Mouse (Mus musculus) ES-E14 (cell line): ENCODE measurements around the gene Fibp. TPM values are rescaled to one million over a fixed set of nuclear protein-coding genes. Genes with fewer than 3 reads are reported as not detected.
A peak's percentile ranks its signal among the peaks of the same experiment; 100 is the strongest.

Experiments
- DNase-seq: peaks from one replicate; pipeline ENCODE4 v3.0.0-alpha.2; 2013; ENCODE audit warnings: low read depth, low spot score
- H3K27ac ChIP-seq: 2 replicates; pipeline ENCODE4 v1.5.1; 2012; ENCODE audit warnings: low read depth, mild to moderate bottlenecking, low read length, moderate library complexity, mixed read lengths; ENCODE audit not compliant: poor library complexity, insufficient read depth, severe bottlenecking
- H3K36me3 ChIP-seq: 2 replicates; pipeline ENCODE4 v1.6.1; 2012; ENCODE audit warnings: mild to moderate bottlenecking, low read length, moderate library complexity, mixed read lengths; ENCODE audit not compliant: control insufficient read depth, poor library complexity, insufficient read depth, severe bottlenecking
- H3K4me1 ChIP-seq, 2 experiments: fragments of 150-350 bp in 1 of 2; sonication (generic) in 1 of 2; 2 replicates each; pipeline ENCODE4 v1.6.1; 2012; ENCODE audit warnings: low read length in 2 of 2, mild to moderate bottlenecking in 1 of 2, mixed read lengths in 1 of 2; ENCODE audit not compliant: control insufficient read depth in 2 of 2, insufficient read depth in 2 of 2, poor library complexity in 1 of 2
- H3K4me3 ChIP-seq, 2 experiments: fragments of 150-350 bp in 1 of 2; sonication (generic) in 1 of 2; 2 replicates each; pipeline ENCODE4 v1.5.1; 2012; ENCODE audit warnings: low read length in 2 of 2, low read depth in 1 of 2, mild to moderate bottlenecking in 1 of 2, mixed read lengths in 1 of 2; ENCODE audit not compliant: insufficient read depth in 1 of 2, poor library complexity in 1 of 2, severe bottlenecking in 1 of 2
- H3K9ac ChIP-seq: 2 replicates; pipeline ENCODE4 v1.6.1; 2012; ENCODE audit warnings: low read depth, mild to moderate bottlenecking, low read length, mixed read lengths; ENCODE audit not compliant: poor library complexity, insufficient read depth, severe bottlenecking
- H3K9me3 ChIP-seq: fragments of 150-350 bp; sonication (generic); 2 replicates; pipeline ENCODE4 v1.6.1; 2012; ENCODE audit warnings: low read depth, mild to moderate bottlenecking, low read length; ENCODE audit not compliant: control insufficient read depth, insufficient read depth
- CHD2 ChIP-seq: IDR thresholded peaks from 2 replicates; pipeline ENCODE4 v1.6.1; 2014; ENCODE audit warnings: mild to moderate bottlenecking, low read depth, low read length, inconsistent platforms
- HCFC1 ChIP-seq: IDR thresholded peaks from 2 replicates; pipeline ENCODE4 v1.6.1; 2012; ENCODE audit warnings: low read length, inconsistent platforms, borderline replicate concordance; ENCODE audit not compliant: insufficient read depth
- MAFK ChIP-seq: IDR thresholded peaks from 2 replicates; pipeline ENCODE4 v1.6.1; 2014; ENCODE audit warnings: mild to moderate bottlenecking, low read depth, low read length, inconsistent platforms; ENCODE audit not compliant: insufficient read depth
- ZC3H11A ChIP-seq: IDR thresholded peaks from 2 replicates; pipeline ENCODE4 v1.6.1; 2012; ENCODE audit warnings: low read depth, mild to moderate bottlenecking, inconsistent platforms, low read length, borderline replicate concordance
- ZNF384 ChIP-seq: IDR thresholded peaks from 2 replicates; pipeline ENCODE4 v1.6.1; 2012; ENCODE audit warnings: low read depth, low read length, inconsistent platforms
- in situ Hi-C, 2 experiments: fragments of 600-800 bp; cut with MboI; formaldehyde crosslinking; loops; one replicate each; pipeline ENCODE4 v1.15.1; 2025; ENCODE audit warnings: low sequenced_read_pairs in 2 of 2, inconsistent platforms in 1 of 2; ENCODE audit not compliant: unreplicated experiment in 2 of 2
- total RNA-seq: library from RNA; depleted of rRNA; stranded (reverse); fragments of 300-350 nt; gene quantifications from 2 replicates; pipeline ENCODE4 v1.2.3, GENCODE M21; 2012

Gene Fibp
- total RNA-seq, 1 experiment, result 52.4 TPM

GRCm38 (mm10) chr19:5456241-5456921 lies 4.0 kb upstream of the Fibp start:
- Histone ChIP-seq H3K4me1 (peaks cover 2 to 9% of the 10 kb centered on the region in 2 experiments; a peak in 3 of 4 replicates), H3K9ac (peak overlapping the region; percentile 81), H3K36me3 (0 out of 2 replicates have a peak, but pooled peaks cover 5% of the 10 kb centered on the region), H3K9me3 (no peaks in the 10 kb centered on the region), H3K27ac (no peak overlapping the region), H3K4me3 (peak overlapping the region; percentile 77 to 96)
- no peak for DNase-seq
- in situ Hi-C loops, result no loop called here
- no peak for TF ChIP-seq HCFC1
- no peak for TF ChIP-seq CHD2
- no peak for TF ChIP-seq ZNF384
- TF ChIP-seq ZC3H11A, result no peak
- no peak for TF ChIP-seq MAFK

GRCm38 (mm10) chr19:5456922-5457745 lies 3.3 kb upstream of the Fibp start:
- H3K36me3 ChIP-seq, result 0 out of 2 replicates have a peak, but pooled peaks cover 5% of the 10 kb centered on the region
- no peak overlapping the region for H3K27ac ChIP-seq
- no peak for TF ChIP-seq ZC3H11A
- TF ChIP-seq CHD2, result no peak
- TF ChIP-seq MAFK, result no peak
- no peak for TF ChIP-seq HCFC1
- no peak for TF ChIP-seq ZNF384
- H3K9me3 ChIP-seq, result no peaks in the 10 kb centered on the region
- peak; percentile 91 for DNase-seq
- H3K4me1 ChIP-seq, result peaks cover 2 to 9% of the 10 kb centered on the region in 2 experiments; a peak in 3 of 4 replicates
- H3K4me3 ChIP-seq, result peak overlapping the region; percentile 77 to 96
- peak overlapping the region; percentile 81 for H3K9ac ChIP-seq
- in situ Hi-C loops, result no loop called here

DNA sequence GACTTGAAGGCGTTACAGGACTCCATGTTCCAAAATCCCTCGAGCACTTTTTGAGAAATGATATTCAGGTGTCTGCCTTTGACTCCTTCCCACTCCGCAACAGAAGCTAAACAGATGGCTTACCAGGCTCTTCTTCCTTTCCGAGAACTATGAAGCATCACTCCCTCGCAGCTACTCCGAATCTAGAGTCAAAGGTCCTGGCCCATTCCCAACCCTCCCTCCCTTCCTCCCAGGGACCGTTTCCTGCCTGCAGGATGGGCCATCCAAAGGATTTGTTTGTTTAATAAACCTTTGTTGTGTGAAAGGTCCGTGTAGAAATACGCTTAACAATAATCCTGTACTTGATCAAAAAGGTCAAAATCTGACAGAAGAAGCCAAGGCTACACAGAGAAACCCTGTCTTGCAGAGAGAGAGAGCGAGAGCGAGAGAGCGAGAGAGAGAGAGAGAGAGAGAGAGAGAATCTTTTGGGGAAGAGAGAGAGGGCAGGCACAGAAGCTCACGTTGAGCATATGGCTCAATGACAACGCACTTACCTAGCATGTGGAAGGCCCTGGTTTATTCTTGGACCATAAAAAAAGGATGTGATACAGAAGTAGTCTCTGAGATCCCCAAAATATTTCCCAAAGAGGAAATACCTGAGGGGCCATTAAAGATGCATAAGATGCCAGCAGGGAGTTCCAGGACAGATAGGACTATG lies 2.5 kb upstream of the Fibp start, which contains the start of gene Ccdc85b:
TSS of gene Ccdc85b (minus strand) at position 149 of the 697 bp plus-strand sequence.
- Histone ChIP-seq H3K4me1 (peaks cover 2 to 9% of the 10 kb centered on the region in 2 experiments; a peak in 3 of 4 replicates), H3K4me3 (peak within 1 kb of the TSS; percentile 77 to 96), H3K27ac (no peak within 1 kb of the TSS), H3K36me3 (peaks cover 11% of the 10 kb centered on the region; the same call in 1 of the 2 replicates), H3K9ac (peak within 1 kb of the TSS; percentile 81), H3K9me3 (no peaks in the 10 kb centered on the region)
- no peak for DNase-seq
- in situ Hi-C loops, result no loop called here
- TF ChIP-seq HCFC1, result no peak
- TF ChIP-seq CHD2, result no peak
- no peak for TF ChIP-seq ZNF384
- no peak for TF ChIP-seq ZC3H11A
- TF ChIP-seq MAFK, result no peak

DNA sequence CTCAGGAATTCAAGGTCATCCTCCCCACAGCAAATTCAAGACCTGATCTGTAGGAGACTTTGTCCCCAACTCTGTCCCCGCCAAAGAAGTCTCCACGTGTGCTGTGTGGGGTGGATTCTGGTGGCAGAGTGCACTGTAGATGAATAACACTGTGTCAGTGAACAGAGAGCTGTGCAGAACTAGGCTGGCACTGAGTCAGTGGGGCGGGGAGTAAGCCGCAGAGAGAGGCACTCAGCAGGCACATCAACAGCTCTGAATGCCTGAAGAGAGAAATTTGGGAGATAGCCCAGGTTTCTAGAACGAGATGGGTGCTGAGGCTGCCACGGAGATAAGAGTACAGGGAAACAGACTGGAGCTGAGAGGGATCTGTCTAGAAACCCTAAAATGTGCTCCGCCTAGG lies 1.4 kb upstream of the Fibp start:
- in situ Hi-C loops, result no loop called here
- Histone ChIP-seq H3K36me3 (peaks cover 16% of the 10 kb centered on the region; the same call in 1 of the 2 replicates), H3K9ac (no peak overlapping the region; the same call in 1 of the 2 replicates), H3K9me3 (no peaks in the 10 kb centered on the region), H3K4me3 (no peak overlapping the region), H3K4me1 (peaks cover 2 to 13% of the 10 kb centered on the region in 2 experiments; a peak in 3 of 4 replicates), H3K27ac (no peak overlapping the region)
- TF ChIP-seq MAFK (no peak), ZC3H11A (no peak), ZNF384 (no peak), CHD2 (no peak), HCFC1 (no peak)
- no peak for DNase-seq
